Mouse (Mus musculus) cerebellum, postnatal 14 days (tissue): ENCODE measurements around the gene Sult4a1.
A peak's percentile ranks its signal among the peaks of the same experiment; 100 is the strongest.

ENCODE experiments used
- DNase-seq, 2 experiments: peaks; one replicate each; pipeline ENCODE4 v3.0.0; 2021; ENCODE audit warnings: mixed read lengths in 2 of 2

The Sult4a1 gene

GRCm38 (mm10) chr15:84096051-84096450 is 9.5 kb downstream of the Sult4a1 start:
- peak; percentile 90 to 93 for DNase-seq

GRCm38 (mm10) chr15:84094921-84095320 is 10.6 kb downstream of the Sult4a1 start:
- peak; percentile 54 to 60 for DNase-seq

- DNase-seq, result no peak
Observed at GRCm38 (mm10) chr15:84086775-84087174, 18.8 kb downstream of the Sult4a1 start.

- DNase-seq, result no peak
Observed at GRCm38 (mm10) chr15:84086364-84086763, 19.2 kb downstream of the Sult4a1 start.

- DNase-seq, result no peak
Observed at GRCm38 (mm10) chr15:84080069-84080468, 25.5 kb downstream of the Sult4a1 start.

- DNase-seq, result no peak
Observed at GRCm38 (mm10) chr15:84079519-84079918, 26.0 kb downstream of the Sult4a1 start.

- DNase-seq, result no peak
Observed at GRCm38 (mm10) chr15:84078667-84079066, 26.9 kb downstream of the Sult4a1 start.

GRCm38 (mm10) chr15:84077151-84077550 is 28.4 kb downstream of the Sult4a1 start:
- no peak for DNase-seq

GRCm38 (mm10) chr15:84074705-84075185 is 30.8 kb downstream of the Sult4a1 start:
- peak; percentile 54 to 71 for DNase-seq

GRCm38 (mm10) chr15:84073911-84074704 is 31.4 kb downstream of the Sult4a1 start:
- DNase-seq, result peak; percentile 88 to 90

GRCm38 (mm10) chr15:84073058-84073457 is 32.5 kb downstream of the Sult4a1 start:
- DNase-seq, result peak in 1 of 2 experiments; percentile 35

GRCm38 (mm10) chr15:84072226-84072625 is 33.3 kb downstream of the Sult4a1 start:
- peak; percentile 90 to 97 for DNase-seq

GRCm38 (mm10) chr15:84070116-84070676 is 35.4 kb downstream of the Sult4a1 start:
- no peak for DNase-seq

GRCm38 (mm10) chr15:84069455-84070050 is 36.0 kb downstream of the Sult4a1 start:
- no peak for DNase-seq

- no peak for DNase-seq
Observed at GRCm38 (mm10) chr15:84065701-84066100, 39.9 kb downstream of the Sult4a1 start.

- peak; percentile 62 to 73 for DNase-seq
Observed at GRCm38 (mm10) chr15:84065140-84065539, 40.4 kb downstream of the Sult4a1 start, which contains the start of gene Efcab6. Gene Efcab6, minus strand, starts transcription at chr15:84065379.

GRCm38 (mm10) chr15:84058841-84059240 is 46.7 kb downstream of the Sult4a1 start:
- DNase-seq, result no peak

- no peak for DNase-seq
Observed at GRCm38 (mm10) chr15:84056083-84056482, 49.5 kb downstream of the Sult4a1 start.

GRCm38 (mm10) chr15:84053859-84054258 is 51.7 kb downstream of the Sult4a1 start:
- peak; percentile 91 to 94 for DNase-seq

- no peak for DNase-seq
Observed at GRCm38 (mm10) chr15:84053240-84053639, 52.3 kb downstream of the Sult4a1 start.

- no peak for DNase-seq
Observed at GRCm38 (mm10) chr15:84052390-84052789, 53.2 kb downstream of the Sult4a1 start.

GRCm38 (mm10) chr15:84049570-84049969 is 56.0 kb downstream of the Sult4a1 start:
- no peak for DNase-seq

- DNase-seq, result no peak
Observed at GRCm38 (mm10) chr15:84045562-84045961, 60.0 kb downstream of the Sult4a1 start.

GRCm38 (mm10) chr15:84037067-84037466 is 68.5 kb downstream of the Sult4a1 start:
- peak; percentile 96 to 97 for DNase-seq
